Mouse (Mus musculus): ENCODE results near the gene D630039A03Rik.

- TF ChIP-seq CTCF (IDR thresholded peaks at IDR 0.05; ENCODE audit: extremely low read depth, insufficient read depth, insufficient read length, insufficient replicate concordance) (no peak), POLR2A (IDR thresholded peaks at IDR 0.05; ENCODE audit: low read depth, low read length) (no peak)
Observed at GRCm38 (mm10) chr4:57952891-57953290, 36.8 kb upstream of the D630039A03Rik start.
